Mouse (Mus musculus) heart, embryonic 14.5 days (tissue): ENCODE data around the gene Shisal1. TPM values are rescaled to one million over a fixed set of nuclear protein-coding genes. Genes with fewer than 3 reads are reported as not detected.

Experiments used
- ATAC-seq: fragments of 200-750 bp; cut with Nextera tagmentation; 2 replicates; pipeline ENCODE4 v1.8.0; 2017; ENCODE audit warnings: low read depth, moderate TSS enrichment; ENCODE audit not compliant: insufficient number of reproducible peaks, insufficient read depth, low FRiP score
- H3K27ac ChIP-seq, 2 experiments: fragments of 200-500 bp in 1 of 2; fragments of 300-500 bp in 1 of 2; sonication (generic) in 1 of 2; replicated peaks in 1 of 2; 2 replicates each; pipeline ENCODE4 v1.5.1; 2012 to 2014; ENCODE audit warnings: low read depth in 2 of 2, low read length in 2 of 2, control low read depth in 1 of 2, mild to moderate bottlenecking in 1 of 2, mixed read lengths in 1 of 2; ENCODE audit not compliant: control insufficient read depth in 1 of 2, insufficient read depth in 1 of 2
- H3K27me3 ChIP-seq: fragments of 300-500 bp; sonication (generic); 2 replicates; pipeline ENCODE4 v1.6.1; 2014; ENCODE audit warnings: mild to moderate bottlenecking, low read length, control low read depth; ENCODE audit not compliant: control insufficient read depth, insufficient read depth
- H3K36me3 ChIP-seq: fragments of 300-500 bp; sonication (generic); 2 replicates; pipeline ENCODE4 v1.6.1; 2014; ENCODE audit warnings: mild to moderate bottlenecking, control low read depth, low read length, mixed read lengths; ENCODE audit not compliant: control insufficient read depth, insufficient read depth
- H3K4me1 ChIP-seq, 2 experiments: fragments of 200-500 bp in 1 of 2; fragments of 300-500 bp in 1 of 2; sonication (generic) in 1 of 2; 2 replicates each; pipeline ENCODE4 v1.6.1; 2012 to 2014; ENCODE audit warnings: low read length in 2 of 2, control low read depth in 1 of 2, mixed read lengths in 1 of 2; ENCODE audit not compliant: control insufficient read depth in 2 of 2, insufficient read depth in 2 of 2
- H3K4me2 ChIP-seq: fragments of 300-500 bp; sonication (generic); 2 replicates; pipeline ENCODE4 v1.6.1; 2014; ENCODE audit warnings: mild to moderate bottlenecking, low read length
- H3K4me3 ChIP-seq, 2 experiments: fragments of 200-500 bp in 1 of 2; fragments of 300-500 bp in 1 of 2; sonication (generic) in 1 of 2; 2 replicates each; pipeline ENCODE4 v1.5.1; 2012 to 2014; ENCODE audit warnings: low read length in 2 of 2, mild to moderate bottlenecking in 2 of 2, control low read depth in 1 of 2, low read depth in 1 of 2, moderate library complexity in 1 of 2; ENCODE audit not compliant: control insufficient read depth in 1 of 2, insufficient read depth in 1 of 2
- H3K9ac ChIP-seq: fragments of 300-500 bp; sonication (generic); 2 replicates; pipeline ENCODE4 v1.6.1; 2014; ENCODE audit warnings: mild to moderate bottlenecking, low read length
- H3K9me3 ChIP-seq: fragments of 300-500 bp; sonication (generic); 2 replicates; pipeline ENCODE4 v1.6.1; 2016; ENCODE audit warnings: low read length, control low read depth; ENCODE audit not compliant: control insufficient read depth
- WGBS: fragments of 180-500 bp; shearing (Covaris S2); extraction: QIAGEN DNeasy Blood & Tissue Kit; methylation state at CpG from one replicate; pipeline ENCODE4 v1.1.7; 2014; 5-methylcytosine and 5-hydroxymethylcytosine counted together
- polyA plus RNA-seq: library from polyadenylated mRNA; unstranded; fragments of >200 nt; fragmentation: Nextera tagmentation; extraction: Ambion mirVana; gene quantifications from 2 replicates; pipeline ENCODE4 v1.2.1, GENCODE M21; 2014

Gene Shisal1
- polyA plus RNA-seq, 1 experiment from 2014 or later, result 0.91 TPM

DNA sequence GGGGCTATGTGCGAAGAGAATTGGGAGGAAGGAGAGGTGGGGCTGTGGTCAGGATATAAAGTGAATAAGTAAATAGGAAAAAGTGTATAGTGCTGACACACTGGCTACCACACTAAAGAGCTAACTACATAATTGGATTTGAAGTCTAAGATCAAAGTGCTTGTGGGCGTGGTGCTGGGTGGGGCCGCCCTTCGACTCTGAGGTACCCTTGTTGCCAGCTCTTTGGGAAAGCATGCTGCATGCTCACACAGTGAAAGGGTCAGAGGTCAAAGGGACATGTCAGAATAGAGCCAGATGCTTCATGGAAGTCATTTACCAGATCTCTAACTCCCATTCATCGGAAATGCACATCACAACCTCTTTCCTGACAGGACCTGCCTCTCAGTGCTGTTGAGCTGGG is 74.1 kb downstream of the Shisal1 start:
- Histone ChIP-seq H3K4me1 (no peaks in the 10 kb centered on the region), H3K27me3 (no peaks in the 10 kb centered on the region), H3K36me3 (no peaks in the 10 kb centered on the region), H3K9ac (no peak overlapping the region), H3K9me3 (peaks cover 12% of the 10 kb centered on the region), H3K27ac (no peak overlapping the region), H3K4me3 (no peak overlapping the region), H3K4me2 (no peak overlapping the region)
- no peak for ATAC-seq
- 67% methylated on average over 5 of the region's 5 CpGs for WGBS

DNA sequence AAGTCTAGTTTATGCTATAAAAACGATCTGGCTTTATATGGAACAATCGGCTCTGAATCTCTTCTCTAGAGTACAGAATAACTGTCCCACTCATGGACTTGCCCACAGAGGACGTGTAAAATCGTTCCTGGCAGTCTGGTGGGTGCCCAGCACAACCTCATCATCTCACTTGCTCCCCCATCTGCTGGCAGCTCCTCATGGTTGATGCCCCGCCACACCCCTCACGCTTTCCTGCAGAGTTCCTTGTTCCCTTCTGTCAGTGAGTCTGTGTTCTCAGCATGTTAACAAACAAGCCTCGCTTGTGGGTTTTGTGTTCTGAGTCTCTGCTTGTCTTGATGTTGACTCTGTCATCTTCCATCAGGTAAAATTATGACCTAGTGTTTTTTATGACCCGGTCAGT is 79.5 kb downstream of the Shisal1 start:
- Histone ChIP-seq H3K36me3 (no peaks in the 10 kb centered on the region), H3K4me2 (no peak overlapping the region), H3K9me3 (no peaks in the 10 kb centered on the region; the same call in 1 of the 2 replicates), H3K4me3 (no peak overlapping the region), H3K27me3 (no peaks in the 10 kb centered on the region), H3K27ac (no peak overlapping the region), H3K9ac (no peak overlapping the region), H3K4me1 (peaks cover 0 to 2% of the 10 kb centered on the region in 2 experiments; a peak in 1 of 4 replicates)
- ATAC-seq, result no peak
- 72% methylated on average over 8 of the region's 8 CpGs for WGBS

DNA sequence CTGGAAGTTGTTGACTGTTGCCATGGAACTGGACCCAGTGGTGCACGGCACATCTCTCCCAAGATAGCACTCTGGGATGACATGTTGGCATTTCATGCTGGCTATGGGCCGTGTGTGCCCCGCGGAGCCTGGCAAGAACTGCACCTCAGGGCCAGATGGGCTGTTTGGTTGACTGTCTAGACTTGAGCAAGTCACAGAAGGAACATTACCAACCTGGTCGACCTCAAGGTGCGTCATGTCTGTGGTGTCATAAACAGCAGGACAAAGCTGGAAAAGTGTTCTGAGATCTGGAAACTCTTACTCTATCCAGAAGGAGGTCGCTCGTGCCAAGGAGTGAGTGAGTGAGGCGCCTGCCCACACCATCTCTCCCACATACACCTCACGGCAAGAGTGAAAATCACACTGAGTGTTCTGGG is 80.3 kb downstream of the Shisal1 start:
- Histone ChIP-seq H3K27ac (no peak overlapping the region), H3K9me3 (no peaks in the 10 kb centered on the region; the same call in 1 of the 2 replicates), H3K27me3 (no peaks in the 10 kb centered on the region), H3K4me1 (peaks cover 0 to 2% of the 10 kb centered on the region in 2 experiments; a peak in 1 of 4 replicates), H3K9ac (no peak overlapping the region), H3K4me3 (no peak overlapping the region), H3K4me2 (no peak overlapping the region), H3K36me3 (no peaks in the 10 kb centered on the region)
- no peak for ATAC-seq
- 80% methylated on average over 10 of the region's 10 CpGs for WGBS

DNA sequence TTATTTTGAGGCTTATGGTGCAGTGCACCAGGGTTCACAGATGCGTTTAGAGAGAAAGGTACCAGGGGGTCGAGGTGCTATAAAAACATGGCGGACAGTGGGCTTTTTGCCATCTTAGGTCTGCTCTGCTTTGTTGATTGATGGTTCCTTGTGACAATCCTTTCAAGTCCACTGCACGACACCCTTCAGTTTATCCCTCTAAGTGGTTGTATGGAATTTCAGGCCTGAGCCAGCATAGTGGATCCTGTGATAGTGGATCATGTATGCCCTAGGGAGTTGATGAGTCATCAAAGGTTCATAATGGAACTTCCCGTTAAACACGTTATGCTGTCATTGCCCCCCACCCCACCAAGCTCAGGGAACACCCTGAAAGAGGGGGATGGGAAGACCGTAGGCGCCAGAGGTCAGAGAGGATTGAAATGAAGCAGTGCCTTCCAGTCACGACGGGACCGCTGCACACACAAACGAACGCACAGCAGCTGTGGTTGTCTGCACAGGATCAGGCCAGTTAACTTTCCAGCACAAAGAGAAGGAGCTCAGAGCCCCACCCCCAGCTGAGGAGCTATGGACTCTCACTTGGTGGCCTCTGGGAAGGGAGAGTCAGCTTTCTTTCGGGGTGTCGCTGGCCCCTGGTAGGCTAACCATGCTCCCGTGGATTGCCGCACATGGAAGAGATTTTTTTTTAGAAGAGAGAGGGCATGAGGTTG is 81.1 kb downstream of the Shisal1 start:
- H3K9me3 ChIP-seq, result no peaks in the 10 kb centered on the region; the same call in 1 of the 2 replicates
- no peak for ATAC-seq
- H3K4me1 ChIP-seq, result peaks cover 1 to 3% of the 10 kb centered on the region in 2 experiments; a peak in 2 of 4 replicates
- H3K9ac ChIP-seq, result no peak overlapping the region
- no peak overlapping the region for H3K4me3 ChIP-seq
- H3K4me2 ChIP-seq, result no peak overlapping the region
- H3K36me3 ChIP-seq, result no peaks in the 10 kb centered on the region
- H3K27ac ChIP-seq, result no peak overlapping the region
- WGBS, result 55% methylated on average over 17 of the region's 17 CpGs
- H3K27me3 ChIP-seq, result no peaks in the 10 kb centered on the region

DNA sequence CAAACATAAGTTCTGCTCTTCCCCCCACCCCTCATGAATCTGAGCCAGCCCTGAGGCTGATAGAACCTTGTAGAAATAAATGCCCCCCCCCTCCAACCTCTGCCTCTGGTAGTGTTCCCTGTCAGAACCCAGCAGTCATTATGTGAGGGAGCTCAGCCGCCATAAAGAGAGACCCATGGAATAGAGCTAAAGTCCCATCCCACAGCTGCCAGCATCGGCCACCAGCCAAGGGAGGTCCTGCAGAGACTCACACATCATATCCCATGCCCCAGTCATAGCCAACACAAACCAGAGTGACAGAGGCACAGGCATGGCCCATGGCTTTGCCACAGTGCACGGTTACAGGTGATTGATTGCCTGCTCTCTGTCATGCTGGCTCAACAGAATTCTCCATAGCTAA is 82.2 kb downstream of the Shisal1 start:
- no peaks in the 10 kb centered on the region; the same call in 1 of the 2 replicates for H3K9me3 ChIP-seq
- peaks cover 8 to 10% of the 10 kb centered on the region in 2 experiments; a peak in 2 of 4 replicates for H3K4me1 ChIP-seq
- no peak overlapping the region for H3K4me2 ChIP-seq
- no peak overlapping the region for H3K9ac ChIP-seq
- no peak overlapping the region for H3K27ac ChIP-seq
- no peak overlapping the region for H3K4me3 ChIP-seq
- ATAC-seq, result no peak
- H3K36me3 ChIP-seq, result no peaks in the 10 kb centered on the region
- 93% methylated on average over 3 of the region's 3 CpGs for WGBS
- H3K27me3 ChIP-seq, result no peaks in the 10 kb centered on the region

DNA sequence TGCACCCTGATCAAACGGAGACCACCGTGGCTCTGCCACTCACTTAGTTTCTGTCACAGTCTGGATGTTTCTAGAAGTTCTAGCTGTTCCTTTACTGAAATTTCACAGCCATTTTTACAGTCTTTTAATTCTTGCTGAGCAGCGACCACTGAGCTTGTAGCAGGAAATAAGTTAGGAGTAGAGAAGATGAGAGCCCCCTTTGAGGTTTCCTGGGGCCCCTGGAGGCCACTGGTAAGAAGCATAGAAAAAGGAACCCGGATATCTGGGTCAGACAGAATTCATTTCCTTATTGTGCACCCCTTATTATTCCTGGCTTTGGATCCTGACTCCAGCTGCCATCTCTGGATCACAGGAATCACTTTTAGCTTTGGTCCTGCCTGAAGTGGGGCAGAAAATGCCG is 91.8 kb downstream of the Shisal1 start:
- Histone ChIP-seq H3K4me2 (no peak overlapping the region), H3K9me3 (no peaks in the 10 kb centered on the region), H3K4me1 (peaks cover 5 to 7% of the 10 kb centered on the region in 2 experiments; a peak in 3 of 4 replicates), H3K36me3 (no peaks in the 10 kb centered on the region), H3K27ac (no peak overlapping the region), H3K4me3 (no peak overlapping the region), H3K9ac (no peak overlapping the region), H3K27me3 (no peaks in the 10 kb centered on the region)
- ATAC-seq, result no peak
- 70% methylated on average over 5 of the region's 5 CpGs for WGBS

DNA sequence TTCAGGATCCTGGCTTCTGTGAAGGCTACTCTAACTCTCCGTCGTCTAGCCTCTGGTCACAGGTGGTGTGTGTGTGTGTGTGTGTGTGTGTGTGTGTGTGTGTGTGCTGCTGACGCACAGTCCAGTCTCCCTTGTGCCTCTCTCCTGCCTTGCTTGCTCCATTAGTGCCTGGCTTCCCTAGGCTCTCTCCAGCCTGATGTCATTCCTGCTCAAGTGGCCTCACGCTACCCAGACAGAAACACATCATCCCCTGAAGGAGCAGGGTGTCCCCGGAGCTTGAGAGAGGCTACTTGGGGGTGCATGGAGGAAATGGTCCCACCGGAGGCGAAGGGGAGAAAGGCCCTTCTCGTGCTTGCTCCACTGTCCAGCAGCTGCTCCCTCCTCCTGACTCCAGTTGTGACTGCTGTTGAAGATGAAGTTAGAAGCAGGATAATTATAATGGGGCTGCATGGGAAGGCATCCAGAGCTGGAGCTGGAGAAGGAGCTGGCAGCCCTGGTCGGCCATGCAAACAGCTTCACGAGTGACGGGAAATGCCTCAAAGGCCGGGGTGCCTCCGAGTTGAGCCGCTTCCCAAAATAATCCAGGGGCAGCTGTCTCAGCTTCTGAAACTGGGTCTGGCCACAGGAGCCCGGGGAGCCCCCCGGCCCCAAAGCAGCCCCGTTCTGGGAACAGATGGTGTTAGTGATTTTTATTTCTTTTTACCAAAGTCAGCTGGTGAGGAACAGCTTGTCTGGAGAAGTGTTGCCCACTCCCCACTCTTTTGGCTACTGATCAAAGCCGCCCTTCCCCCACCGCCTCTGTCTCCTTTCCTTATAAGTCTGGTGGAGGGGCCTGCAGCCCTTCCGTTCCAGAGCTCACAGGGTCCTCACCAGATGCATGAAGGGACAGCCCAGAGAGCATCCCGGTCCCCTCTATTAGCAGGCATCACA is 94.7 kb downstream of the Shisal1 start:
- H3K27ac ChIP-seq, result no peak overlapping the region
- H3K4me2 ChIP-seq, result no peak overlapping the region
- WGBS, result 47% methylated on average over 21 of the region's 21 CpGs

More for the DNA sequence above, 94.7 kb downstream of the Shisal1 start:
- Histone ChIP-seq H3K4me1 (peaks cover 5 to 7% of the 10 kb centered on the region in 2 experiments; a peak in 3 of 4 replicates), H3K9ac (no peak overlapping the region), H3K9me3 (peaks cover 6% of the 10 kb centered on the region), H3K27me3 (no peaks in the 10 kb centered on the region), H3K4me3 (no peak overlapping the region), H3K36me3 (no peaks in the 10 kb centered on the region)
- no peak for ATAC-seq
